Mouse (Mus musculus) neural tube, embryonic 14.5 days (tissue): ENCODE data around the gene Ank2. TPM values are rescaled to one million over a fixed set of nuclear protein-coding genes. Genes with fewer than 3 reads are reported as not detected.
A peak's percentile ranks its signal among the peaks of the same experiment; 100 is the strongest.
"Not testable (repeated sequence)": the region's sequence is repeated elsewhere in the genome, so short reads cannot be mapped to it uniquely, and the experiment has no call there.

Experiments used
- ATAC-seq: fragments of 200-750 bp; cut with Nextera tagmentation; 2 replicates; pipeline ENCODE4 v1.8.0; 2017; ENCODE audit warnings: low read depth, mild to moderate bottlenecking, moderate TSS enrichment, moderate library complexity
- H3K27ac ChIP-seq: fragments of 300-500 bp; sonication (generic); 2 replicates; pipeline ENCODE4 v1.5.1; 2014; ENCODE audit warnings: low read depth, mild to moderate bottlenecking, control low read depth, low read length, moderate library complexity, mixed read lengths
- H3K27me3 ChIP-seq: fragments of 300-500 bp; sonication (generic); 2 replicates; pipeline ENCODE4 v1.6.1; 2014; ENCODE audit warnings: low read length; ENCODE audit not compliant: control insufficient read depth, insufficient read depth
- H3K36me3 ChIP-seq: fragments of 300-500 bp; sonication (generic); 2 replicates; pipeline ENCODE4 v1.6.1; 2014; ENCODE audit warnings: low read length, mixed read lengths; ENCODE audit not compliant: control insufficient read depth, insufficient read depth
- H3K4me1 ChIP-seq: fragments of 300-500 bp; sonication (generic); 2 replicates; pipeline ENCODE4 v1.6.1; 2014; ENCODE audit warnings: low read length; ENCODE audit not compliant: control insufficient read depth, insufficient read depth
- H3K4me2 ChIP-seq: fragments of 300-500 bp; sonication (generic); 2 replicates; pipeline ENCODE4 v1.6.1; 2014; ENCODE audit warnings: mild to moderate bottlenecking, low read depth, low read length, control low read depth
- H3K4me3 ChIP-seq: fragments of 300-500 bp; sonication (generic); 2 replicates; pipeline ENCODE4 v1.5.1; 2014; ENCODE audit warnings: low read depth, low read length, control low read depth, mixed read lengths
- H3K9ac ChIP-seq: fragments of 300-500 bp; sonication (generic); replicated peaks from 2 replicates; pipeline ENCODE4 v1.6.1; 2014; ENCODE audit warnings: low read depth, mild to moderate bottlenecking, control low read depth, low read length, mixed read lengths
- H3K9me3 ChIP-seq: fragments of 300-500 bp; sonication (generic); 2 replicates; pipeline ENCODE4 v1.6.1; 2016; ENCODE audit warnings: low read length; ENCODE audit not compliant: control insufficient read depth
- WGBS: fragments of 180-500 bp; shearing (Covaris S2); extraction: QIAGEN DNeasy Blood & Tissue Kit; methylation state at CpG from one replicate; pipeline ENCODE4 v1.1.7; 2014; 5-methylcytosine and 5-hydroxymethylcytosine counted together
- polyA plus RNA-seq: library from polyadenylated mRNA; unstranded; fragments of >200 nt; fragmentation: Nextera tagmentation; extraction: Ambion mirVana; gene quantifications from 2 replicates; pipeline ENCODE4 v1.2.1, GENCODE M21; 2014

Ank2 gene
- polyA plus RNA-seq, 1 experiment from 2014 or later: 231 TPM

GRCm38 (mm10) chr3:127498197-127498741 lies 881 bp downstream of the Ank2 start:
- Histone ChIP-seq H3K27ac (peak overlapping the region; percentile 66; the same call in 1 of the 2 replicates), H3K4me3 (peak overlapping the region; percentile 76), H3K9ac (peak overlapping the region; percentile 84), H3K9me3 (no peaks in the 10 kb centered on the region), H3K4me1 (peaks cover 6% of the 10 kb centered on the region; the same call in 1 of the 2 replicates), H3K36me3 (no peaks in the 10 kb centered on the region), H3K4me2 (peak overlapping the region; percentile 98), H3K27me3 (no peaks in the 10 kb centered on the region; the same call in 1 of the 2 replicates)
- ATAC-seq: peak; percentile 90
- WGBS: under 1% methylated on average over 19 of the region's 23 CpGs

GRCm38 (mm10) chr3:127492663-127493062 lies 6.5 kb downstream of the Ank2 start:
- H3K4me3 ChIP-seq: no peak overlapping the region

GRCm38 (mm10) chr3:127487302-127487701 lies 11.8 kb downstream of the Ank2 start:
- Histone ChIP-seq H3K27ac (no peak overlapping the region), H3K9me3 (no peaks in the 10 kb centered on the region), H3K36me3 (no peaks in the 10 kb centered on the region), H3K27me3 (no peaks in the 10 kb centered on the region), H3K4me1 (no peaks in the 10 kb centered on the region), H3K4me3 (no peak overlapping the region), H3K4me2 (no peak overlapping the region), H3K9ac (no peak overlapping the region)
- 45% methylated on average over 7 of the region's 7 CpGs for WGBS
- ATAC-seq: no peak

More at GRCm38 (mm10) chr3:127492663-127493062, 6.5 kb downstream of the Ank2 start:
- ATAC-seq: no peak
- Histone ChIP-seq H3K36me3 (no peaks in the 10 kb centered on the region), H3K9me3 (no peaks in the 10 kb centered on the region), H3K27me3 (no peaks in the 10 kb centered on the region), H3K4me1 (no peaks in the 10 kb centered on the region), H3K27ac (no peak overlapping the region), H3K4me2 (no peak overlapping the region), H3K9ac (no peak overlapping the region)
- WGBS: 88% methylated on average over 3 of the region's 3 CpGs

GRCm38 (mm10) chr3:127485174-127485573 lies 14.0 kb downstream of the Ank2 start:
- no peak for ATAC-seq
- Histone ChIP-seq H3K27me3 (no peaks in the 10 kb centered on the region), H3K36me3 (no peaks in the 10 kb centered on the region), H3K27ac (no peak overlapping the region), H3K4me3 (no peak overlapping the region), H3K4me2 (no peak overlapping the region), H3K9me3 (no peaks in the 10 kb centered on the region), H3K4me1 (no peaks in the 10 kb centered on the region), H3K9ac (no peak overlapping the region)
- WGBS: 34% methylated on average over 10 of the region's 10 CpGs

- no peak overlapping the region for H3K27ac ChIP-seq
- H3K4me2 ChIP-seq: no peak overlapping the region
- no peaks in the 10 kb centered on the region for H3K9me3 ChIP-seq
- no peak overlapping the region for H3K9ac ChIP-seq
- 59% methylated on average over 6 of the region's 6 CpGs for WGBS
- no peak for ATAC-seq
- H3K4me1 ChIP-seq: no peaks in the 10 kb centered on the region
- no peaks in the 10 kb centered on the region for H3K36me3 ChIP-seq
- H3K27me3 ChIP-seq: no peaks in the 10 kb centered on the region
- no peak overlapping the region for H3K4me3 ChIP-seq
These were observed 17.5 kb downstream of the Ank2 start for GRCm38 (mm10) chr3:127481658-127482057.

- H3K27ac ChIP-seq, H3K36me3 ChIP-seq, H3K4me3 ChIP-seq, H3K4me2 ChIP-seq, H3K9me3 ChIP-seq, H3K27me3 ChIP-seq, H3K4me1 ChIP-seq, ATAC-seq, H3K9ac ChIP-seq: not testable (repeated sequence)
- WGBS: 84% methylated on average over 5 of the region's 5 CpGs
These were observed 18.8 kb downstream of the Ank2 start for GRCm38 (mm10) chr3:127480369-127480768.

GRCm38 (mm10) chr3:127474115-127474514 lies 25.0 kb downstream of the Ank2 start:
- Histone ChIP-seq H3K4me1 (no peaks in the 10 kb centered on the region), H3K4me3 (no peak overlapping the region), H3K4me2 (no peak overlapping the region), H3K27ac (no peak overlapping the region), H3K36me3 (no peaks in the 10 kb centered on the region), H3K9ac (no peak overlapping the region), H3K27me3 (no peaks in the 10 kb centered on the region), H3K9me3 (no peaks in the 10 kb centered on the region)
- no peak for ATAC-seq
- 90% methylated on average over 6 of the region's 6 CpGs for WGBS

- H3K4me1 ChIP-seq: no peaks in the 10 kb centered on the region
- H3K4me3 ChIP-seq: no peak overlapping the region
- H3K36me3 ChIP-seq: no peaks in the 10 kb centered on the region
- H3K9ac ChIP-seq: no peak overlapping the region
- WGBS: 64% methylated on average over 4 of the region's 4 CpGs
- H3K9me3 ChIP-seq: no peaks in the 10 kb centered on the region
- ATAC-seq: no peak
- H3K27me3 ChIP-seq: no peaks in the 10 kb centered on the region
- no peak overlapping the region for H3K4me2 ChIP-seq
- H3K27ac ChIP-seq: no peak overlapping the region
These were observed 29.9 kb downstream of the Ank2 start for GRCm38 (mm10) chr3:127469164-127469752.

- WGBS: 93% methylated on average over 8 of the region's 8 CpGs
- H3K27ac ChIP-seq: no peak overlapping the region
- H3K4me3 ChIP-seq: no peak overlapping the region
- H3K9me3 ChIP-seq: no peaks in the 10 kb centered on the region
- no peak overlapping the region for H3K9ac ChIP-seq
- H3K4me1 ChIP-seq: no peaks in the 10 kb centered on the region
- no peak overlapping the region for H3K4me2 ChIP-seq
- H3K36me3 ChIP-seq: no peaks in the 10 kb centered on the region
- ATAC-seq: no peak
- no peaks in the 10 kb centered on the region for H3K27me3 ChIP-seq
These were observed 30.6 kb downstream of the Ank2 start for GRCm38 (mm10) chr3:127468569-127468968.
